Mouse (Mus musculus): ENCODE data around the gene Kank4. TPM values are rescaled to one million over a fixed set of nuclear protein-coding genes. Genes with fewer than 3 reads are reported as not detected.
"Not testable (repeated sequence)": the region's sequence is repeated elsewhere in the genome, so short reads cannot be mapped to it uniquely, and the experiment has no call there.

Kank4 gene
- total RNA-seq, 2 experiments from 2014 or later = 2.6 to 2.8 TPM

DNA sequence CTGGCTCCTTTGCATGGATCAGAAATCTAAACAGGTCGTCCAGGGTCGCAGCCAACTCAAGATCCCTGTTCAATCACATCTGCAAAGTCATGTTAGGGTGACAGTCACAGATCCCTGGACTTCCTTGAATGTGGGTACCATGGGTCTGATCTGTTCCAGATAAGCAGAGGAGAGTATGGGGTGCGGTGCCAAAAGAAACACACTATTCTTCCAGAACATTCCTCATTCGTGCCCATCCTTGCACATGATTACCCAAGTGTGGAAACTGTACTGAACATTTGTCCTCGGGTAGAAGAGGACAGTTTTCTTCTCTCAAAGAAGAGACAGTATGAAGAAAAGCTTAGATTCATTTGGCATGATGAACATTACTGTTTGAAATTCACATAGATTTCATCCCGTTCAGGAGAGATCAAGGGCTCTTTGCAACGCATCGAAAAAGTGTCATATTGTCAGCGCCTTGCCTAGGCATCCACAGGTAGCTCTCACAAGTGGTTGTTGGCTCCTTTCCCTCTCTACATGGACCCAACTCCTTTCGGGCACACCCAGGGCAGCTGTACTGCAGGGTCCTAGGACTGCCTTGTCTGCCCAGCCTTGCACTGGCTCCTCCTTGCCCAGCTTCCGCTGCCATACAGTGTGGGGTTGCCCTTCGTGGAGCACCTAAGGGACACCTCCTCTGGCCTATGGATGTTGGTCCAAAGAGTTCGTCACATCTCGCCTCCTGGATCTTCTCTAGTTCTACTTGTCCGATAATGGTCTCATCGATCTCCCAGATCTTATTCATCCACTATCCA is 20.6 kb upstream of the Kank4 start:
- DNase-seq (ENCODE audit: low spot score in 2 of 2) = no peak
- intact Hi-C loops (cut with DNase I) = no loop called here

DNA sequence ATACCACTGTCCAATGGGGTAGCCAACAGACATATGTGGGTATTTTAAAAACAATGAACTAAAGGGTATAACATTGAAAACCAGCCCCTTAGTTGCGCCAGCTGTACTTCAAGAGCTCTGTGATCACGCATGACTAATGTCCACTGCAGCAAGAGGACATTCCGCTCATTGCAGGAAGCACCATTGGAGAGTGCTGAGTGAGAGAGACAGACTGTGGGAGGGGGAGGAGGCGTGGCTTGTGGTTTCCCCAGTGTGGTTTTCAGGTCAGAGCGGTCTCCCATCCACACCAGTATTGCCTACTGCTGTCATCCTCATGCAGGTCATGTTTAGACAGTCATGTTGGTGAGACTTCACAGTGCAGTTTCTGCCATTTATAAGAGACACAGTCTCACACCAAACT is 19.2 kb upstream of the Kank4 start:
- intact Hi-C loops (cut with DNase I) = no loop called here
- no peak for DNase-seq (ENCODE audit: low spot score in 2 of 2)

DNA sequence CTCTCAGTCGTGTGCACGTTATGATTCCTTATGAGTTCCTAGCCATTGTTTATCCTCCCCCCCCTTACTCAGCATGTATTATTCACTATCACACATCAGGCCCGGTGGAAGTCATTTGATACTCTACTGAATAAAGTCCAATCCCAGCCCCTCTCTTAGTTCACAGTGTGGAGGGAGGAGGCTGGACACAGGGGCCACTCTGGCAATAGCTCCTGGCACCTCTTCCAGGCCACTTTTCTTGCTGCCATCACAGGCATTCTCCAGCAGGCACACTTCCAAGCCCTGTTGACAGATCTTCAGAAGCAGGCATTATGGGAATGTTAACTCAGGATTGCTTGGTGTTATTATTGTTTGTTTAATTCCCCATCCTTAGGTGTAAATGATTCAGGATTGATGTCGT is 17.4 kb upstream of the Kank4 start:
- intact Hi-C loops (cut with DNase I) = no loop called here
- no peak for DNase-seq (ENCODE audit: low spot score in 2 of 2)

GRCm38 (mm10) chr4:98831726-98832125 is 14.4 kb upstream of the Kank4 start:
- DNase-seq (ENCODE audit: low spot score in 2 of 2) = no peak
- intact Hi-C loops (cut with DNase I) = no loop called here

GRCm38 (mm10) chr4:98826701-98827100 is 9.4 kb upstream of the Kank4 start:
- DNase-seq (ENCODE audit: low spot score in 2 of 2) = no peak
- intact Hi-C loops (cut with DNase I) = no loop called here

- DNase-seq (ENCODE audit: low spot score in 2 of 2); intact Hi-C loops (cut with DNase I): not testable (repeated sequence)
These were observed 6.4 kb upstream of the Kank4 start, which contains the start of gene I0C0044D17Rik for GRCm38 (mm10) chr4:98823740-98824139. TSS of gene I0C0044D17Rik (minus strand) at chr4:98823840.

GRCm38 (mm10) chr4:98823047-98823446 is 5.7 kb upstream of the Kank4 start:
- no peak for DNase-seq (ENCODE audit: low spot score in 2 of 2)
- intact Hi-C loops (cut with DNase I) = no loop called here

GRCm38 (mm10) chr4:98822478-98822877 is 5.1 kb upstream of the Kank4 start:
- intact Hi-C loops (cut with DNase I) = no loop called here
- no peak for DNase-seq (ENCODE audit: low spot score in 2 of 2)

DNA sequence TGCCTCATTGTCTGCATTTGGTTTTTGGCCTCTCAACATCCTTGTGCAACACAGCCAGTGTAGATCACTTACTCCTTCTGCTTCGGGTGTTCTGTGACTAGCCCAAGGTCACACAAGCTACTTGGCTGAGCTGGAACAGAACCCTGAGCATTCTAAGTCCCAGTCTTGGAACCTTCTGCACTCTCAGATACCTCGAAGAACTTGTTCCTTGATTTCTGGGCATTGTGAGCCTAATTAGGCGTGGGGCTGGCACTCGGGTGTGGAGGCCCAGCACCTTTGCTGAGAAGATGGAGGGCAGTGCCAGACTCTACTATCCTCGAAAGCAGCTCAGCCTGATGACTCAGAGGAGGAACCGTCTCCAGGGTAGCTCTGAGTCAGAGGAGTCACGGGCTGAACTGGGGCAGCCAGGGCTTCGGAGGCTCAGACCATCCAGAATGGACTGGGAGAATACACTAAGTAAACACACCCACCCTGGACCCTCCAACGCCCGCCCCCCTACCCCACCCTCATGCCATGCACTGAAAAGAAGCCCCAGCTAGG is 1.9 kb upstream of the Kank4 start:
- intact Hi-C loops (cut with DNase I) = no loop called here
- no peak for DNase-seq (ENCODE audit: low spot score in 2 of 2)

GRCm38 (mm10) chr4:98816807-98817183 is 542 bp downstream of the Kank4 start:
- no peak for DNase-seq (ENCODE audit: low spot score in 2 of 2)
- intact Hi-C loops (cut with DNase I) = no loop called here

GRCm38 (mm10) chr4:98806306-98806705 is 11.0 kb downstream of the Kank4 start:
- intact Hi-C loops (cut with DNase I) = no loop called here
- no peak for DNase-seq (ENCODE audit: low spot score in 2 of 2)

DNA sequence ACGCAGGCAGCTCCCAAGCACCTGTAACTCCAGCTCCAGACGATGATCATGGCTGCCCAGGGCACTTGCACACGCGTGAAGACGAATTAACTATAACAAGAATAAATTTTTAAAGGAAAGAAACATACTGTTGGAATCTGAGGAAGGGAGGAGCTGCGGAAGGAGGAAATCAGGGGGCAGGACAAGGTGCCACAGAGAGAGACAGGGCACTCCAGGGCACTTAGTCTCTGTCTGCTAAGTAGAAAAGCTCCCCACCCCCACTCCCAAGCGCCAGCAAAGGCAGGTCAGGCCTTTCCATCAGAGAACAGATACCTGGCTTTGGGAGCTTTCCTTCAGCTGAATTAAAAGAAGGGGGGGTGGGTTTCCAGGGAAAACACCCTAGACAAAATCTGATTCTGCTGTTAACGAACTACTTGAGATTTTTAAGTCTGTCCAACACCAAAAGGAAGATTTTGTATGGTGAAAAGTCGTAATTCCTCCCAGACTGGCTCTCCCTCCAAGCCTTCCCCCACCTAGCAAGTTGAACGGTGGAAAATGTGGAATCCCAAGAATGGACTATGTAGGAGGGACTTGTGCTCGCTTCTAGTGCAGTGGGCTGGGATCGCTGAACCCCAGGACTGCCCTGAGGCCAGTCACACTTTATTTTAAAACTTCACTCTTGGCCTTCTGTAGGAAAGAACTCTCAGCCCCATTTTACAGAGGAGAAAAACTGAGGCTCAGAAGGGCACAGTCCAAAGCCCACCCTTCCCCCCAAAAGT is 11.9 kb downstream of the Kank4 start:
- DNase-seq (ENCODE audit: low spot score in 2 of 2) = no peak
- intact Hi-C loops (cut with DNase I) = no loop called here

GRCm38 (mm10) chr4:98804476-98805134 is 12.7 kb downstream of the Kank4 start:
- intact Hi-C loops (cut with DNase I) = no loop called here

DNA sequence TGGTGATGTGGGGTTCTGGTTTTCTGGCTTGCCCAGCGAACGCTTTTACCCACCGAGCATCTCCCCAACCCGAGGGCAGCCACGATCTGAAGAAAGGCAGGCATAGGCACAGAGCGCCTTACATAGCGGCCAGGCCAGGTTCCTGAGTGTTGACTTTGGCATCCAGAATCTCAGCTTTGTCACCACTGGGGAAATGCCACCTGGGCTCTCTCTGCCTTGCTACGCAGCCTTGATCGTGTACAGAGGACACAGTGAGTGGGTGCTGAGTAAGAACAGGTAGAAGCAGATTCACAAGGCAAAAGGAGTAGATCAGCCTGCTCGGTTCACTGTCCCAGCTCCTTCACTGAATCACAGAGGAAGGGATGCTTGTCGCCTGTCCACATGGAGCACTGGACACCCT is 15.6 kb downstream of the Kank4 start:
- intact Hi-C loops (cut with DNase I) = no loop called here
- DNase-seq (ENCODE audit: low spot score in 2 of 2) = no peak

More at GRCm38 (mm10) chr4:98804476-98805134, 12.7 kb downstream of the Kank4 start:
- DNase-seq (ENCODE audit: low spot score in 2 of 2) = no peak

DNA sequence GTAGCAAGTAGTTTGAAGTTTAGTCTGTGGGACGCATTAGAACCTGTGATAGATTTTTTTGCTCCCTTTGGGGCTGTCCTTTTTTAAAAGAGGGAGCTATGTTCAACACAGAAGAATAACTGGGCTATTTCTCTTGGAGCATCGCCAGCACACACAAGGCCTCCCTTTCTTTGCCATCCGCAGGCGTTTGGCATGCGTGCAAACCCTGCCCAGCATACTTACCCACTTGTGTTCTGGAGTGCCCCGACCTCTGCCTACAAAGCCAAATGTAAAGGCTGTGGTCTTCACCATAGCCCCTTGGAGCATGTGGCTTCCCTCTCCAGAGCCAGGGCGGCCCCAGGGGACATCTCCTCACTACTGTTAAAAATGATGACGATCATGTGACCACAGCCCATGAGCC is 16.5 kb downstream of the Kank4 start:
- peak in 1 of 2 experiments; percentile 9 for DNase-seq (ENCODE audit: low spot score in 2 of 2)
- intact Hi-C loops (cut with DNase I) = no loop called here

GRCm38 (mm10) chr4:98796591-98797341 is 20.6 kb downstream of the Kank4 start:
- intact Hi-C loops (cut with DNase I) = no loop called here
- DNase-seq (ENCODE audit: low spot score in 2 of 2) = peak; percentile 8 to 15

DNA sequence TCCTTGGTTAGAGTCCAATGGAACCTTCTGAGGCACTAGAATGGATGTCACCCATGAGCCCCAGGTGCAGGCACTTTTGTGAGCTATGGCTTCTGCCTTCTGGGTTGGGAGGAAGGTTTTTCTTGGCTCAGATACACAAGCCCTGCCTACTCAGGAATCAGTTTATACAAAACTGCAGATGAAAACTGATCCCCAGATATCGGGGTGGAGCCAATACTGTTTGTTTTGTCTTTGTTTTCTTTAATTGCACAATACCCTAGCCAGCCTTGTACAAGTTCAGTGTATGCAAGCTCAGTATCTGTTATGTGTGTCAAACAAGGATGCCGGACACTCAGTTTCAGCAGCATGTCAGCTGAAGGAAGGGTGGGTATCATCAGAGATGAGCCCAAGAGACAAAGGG is 22.1 kb downstream of the Kank4 start:
- no peak for DNase-seq (ENCODE audit: low spot score in 2 of 2)
- intact Hi-C loops (cut with DNase I) = no loop called here

GRCm38 (mm10) chr4:98793486-98793885 is 23.9 kb downstream of the Kank4 start:
- DNase-seq (ENCODE audit: low spot score in 2 of 2) = no peak
- intact Hi-C loops (cut with DNase I) = no loop called here

- no peak for DNase-seq (ENCODE audit: low spot score in 2 of 2)
- intact Hi-C loops (cut with DNase I) = no loop called here
These were observed 26.6 kb downstream of the Kank4 start for GRCm38 (mm10) chr4:98790721-98791120.

Data from left cerebral cortex, postnatal 14 days (tissue).